Mouse (Mus musculus) CH12F3 (cell line): ENCODE data around the gene Coil.

Experiments
- in situ Hi-C: fragments of 300-500 bp; cut with MboI; formaldehyde crosslinking; loops from 2 replicates; pipeline ENCODE4 v1.14.3; 2020; ENCODE audit warnings: low sequenced_read_pairs

Gene Coil

GRCm38 (mm10) chr11:88970202-88970732 is at the start of gene Coil:
Coil (plus strand) TSS chr11:88970252.
- in situ Hi-C loops = no loop called here

GRCm38 (mm10) chr11:88926566-88926965 is 43.5 kb upstream of the Coil start:
- in situ Hi-C loops = no loop called here

- in situ Hi-C loops = no loop called here
These were observed 38.1 kb upstream of the Coil start for GRCm38 (mm10) chr11:88931692-88932530.

GRCm38 (mm10) chr11:88933030-88933429 is 37.0 kb upstream of the Coil start:
- in situ Hi-C loops = no loop called here

- in situ Hi-C loops = no loop called here
These were observed 35.7 kb upstream of the Coil start for GRCm38 (mm10) chr11:88934089-88935000.

- in situ Hi-C loops = no loop called here
These were observed 32.2 kb upstream of the Coil start for GRCm38 (mm10) chr11:88937886-88938285.

- in situ Hi-C loops = no loop called here
These were observed 31.3 kb upstream of the Coil start for GRCm38 (mm10) chr11:88938770-88939169.

- in situ Hi-C loops = no loop called here
These were observed 30.4 kb upstream of the Coil start for GRCm38 (mm10) chr11:88939634-88940033.

- in situ Hi-C loops = no loop called here
These were observed 28.6 kb upstream of the Coil start for GRCm38 (mm10) chr11:88941489-88941888.

- in situ Hi-C loops = no loop called here
These were observed 24.0 kb upstream of the Coil start for GRCm38 (mm10) chr11:88945971-88946585.

- in situ Hi-C loops = no loop called here
These were observed 21.2 kb upstream of the Coil start for GRCm38 (mm10) chr11:88948896-88949295.

- in situ Hi-C loops = no loop called here
These were observed 20.0 kb upstream of the Coil start for GRCm38 (mm10) chr11:88949802-88950639.

- in situ Hi-C loops = no loop called here
These were observed 19.3 kb upstream of the Coil start for GRCm38 (mm10) chr11:88950640-88951250.

GRCm38 (mm10) chr11:88951576-88951975 is 18.5 kb upstream of the Coil start:
- in situ Hi-C loops = no loop called here

GRCm38 (mm10) chr11:88952117-88952516 is 17.9 kb upstream of the Coil start:
- in situ Hi-C loops = no loop called here

GRCm38 (mm10) chr11:88953582-88953981 is 16.5 kb upstream of the Coil start:
- in situ Hi-C loops = no loop called here

- in situ Hi-C loops = no loop called here
These were observed 15.2 kb upstream of the Coil start for GRCm38 (mm10) chr11:88954803-88955202.

GRCm38 (mm10) chr11:88955217-88955969 is 14.7 kb upstream of the Coil start, which contains the start of gene Scpep1:
Scpep1 (minus strand) TSS chr11:88955465.
- in situ Hi-C loops = no loop called here

- in situ Hi-C loops = no loop called here
These were observed 11.2 kb upstream of the Coil start for GRCm38 (mm10) chr11:88958851-88959250.
